Mouse (Mus musculus) thymus, adult 2 months (tissue): ENCODE measurements around the gene Sptlc3. TPM values are rescaled to one million over a fixed set of nuclear protein-coding genes. Genes with fewer than 3 reads are reported as not detected.

ENCODE experiments used
- DNase-seq: peaks from one replicate; pipeline ENCODE4 v3.0.0; 2021
- H3K27ac ChIP-seq: fragments of 200-500 bp; 2 replicates; pipeline ENCODE4 v1.5.1; 2012; ENCODE audit warnings: low read length, control low read depth; ENCODE audit not compliant: control insufficient read depth, insufficient read depth
- H3K27me3 ChIP-seq: fragments of 200-500 bp; 2 replicates; pipeline ENCODE4 v1.6.1; 2012; ENCODE audit warnings: mild to moderate bottlenecking, low read length, moderate library complexity, mixed read lengths; ENCODE audit not compliant: control insufficient read depth, insufficient read depth
- H3K36me3 ChIP-seq: fragments of 200-500 bp; 2 replicates; pipeline ENCODE4 v1.6.1; 2012; ENCODE audit warnings: mild to moderate bottlenecking, low read length, moderate library complexity; ENCODE audit not compliant: control insufficient read depth, insufficient read depth
- H3K4me1 ChIP-seq: fragments of 200-500 bp; replicated peaks from 2 replicates; pipeline ENCODE4 v1.6.1; 2012; ENCODE audit warnings: low read length; ENCODE audit not compliant: control insufficient read depth, insufficient read depth
- H3K4me3 ChIP-seq: fragments of 200-500 bp; 2 replicates; pipeline ENCODE4 v1.5.1; 2012; ENCODE audit warnings: mild to moderate bottlenecking, low read length, control low read depth, moderate library complexity; ENCODE audit not compliant: control insufficient read depth, insufficient read depth
- CTCF ChIP-seq: fragments of 200-500 bp; IDR thresholded peaks from 2 replicates; pipeline ENCODE4 v1.5.1; 2012; ENCODE audit warnings: mild to moderate bottlenecking, control low read depth, low read length, moderate library complexity, borderline replicate concordance; ENCODE audit not compliant: control insufficient read depth, poor library complexity, insufficient read depth; ENCODE audit errors: extremely low read depth
- POLR2A ChIP-seq: fragments of 200-500 bp; IDR thresholded peaks from 2 replicates; pipeline ENCODE4 v1.6.1; 2012; ENCODE audit warnings: mild to moderate bottlenecking, low read length, control low read depth, moderate library complexity; ENCODE audit not compliant: control insufficient read depth, poor library complexity, insufficient read depth; ENCODE audit errors: extremely low read depth
- WGBS: fragments of 180-500 bp; shearing (Covaris S2); methylation state at CpG from one replicate; pipeline ENCODE4 v1.1.7; 2018; 5-methylcytosine and 5-hydroxymethylcytosine counted together
- polyA plus RNA-seq: library from polyadenylated mRNA; depleted of rRNA; stranded (reverse); fragments of >200 nt; gene quantifications from 2 replicates; pipeline ENCODE4 v1.2.3, GENCODE M21; 2012

The Sptlc3 gene
- polyA plus RNA-seq, 1 experiment: not detected

- TF ChIP-seq POLR2A: no peak
- no peak for TF ChIP-seq CTCF
- no peak overlapping the region for H3K27ac ChIP-seq
- H3K27me3 ChIP-seq: no peaks in the 10 kb centered on the region
- H3K4me1 ChIP-seq: no peaks in the 10 kb centered on the region
- WGBS: 96% methylated on average over 2 of the region's 2 CpGs
- no peaks in the 10 kb centered on the region for H3K36me3 ChIP-seq
- no peak overlapping the region for H3K4me3 ChIP-seq
- DNase-seq: no peak
These were observed 94.0 kb downstream of the Sptlc3 start for GRCm38 (mm10) chr2:139587660-139588200.

GRCm38 (mm10) chr2:139589905-139590304, 96.2 kb downstream of the Sptlc3 start:
- TF ChIP-seq POLR2A (no peak), CTCF (no peak)
- Histone ChIP-seq H3K27me3 (no peaks in the 10 kb centered on the region), H3K4me3 (no peak overlapping the region), H3K4me1 (no peaks in the 10 kb centered on the region), H3K27ac (no peak overlapping the region), H3K36me3 (no peaks in the 10 kb centered on the region)
- WGBS: 51% methylated on average over 4 of the region's 4 CpGs
- peak; percentile 33 for DNase-seq

GRCm38 (mm10) chr2:139590888-139591698, 97.4 kb downstream of the Sptlc3 start:
- DNase-seq: peak; percentile 22
- Histone ChIP-seq H3K27ac (no peak overlapping the region), H3K36me3 (no peaks in the 10 kb centered on the region), H3K4me1 (no peaks in the 10 kb centered on the region), H3K27me3 (no peaks in the 10 kb centered on the region), H3K4me3 (no peak overlapping the region)
- TF ChIP-seq POLR2A (no peak), CTCF (no peak)
- 47% methylated on average over 10 of the region's 10 CpGs for WGBS

- 82% methylated on average over 7 of the region's 7 CpGs for WGBS
- H3K4me1 ChIP-seq: no peaks in the 10 kb centered on the region
- no peaks in the 10 kb centered on the region for H3K36me3 ChIP-seq
- H3K27me3 ChIP-seq: no peaks in the 10 kb centered on the region
- no peak for DNase-seq
- TF ChIP-seq POLR2A: no peak
- TF ChIP-seq CTCF: no peak
- no peak overlapping the region for H3K27ac ChIP-seq
- no peak overlapping the region for H3K4me3 ChIP-seq
These were observed 98.4 kb downstream of the Sptlc3 start for GRCm38 (mm10) chr2:139592109-139592508.

GRCm38 (mm10) chr2:139597229-139597628, 103.5 kb downstream of the Sptlc3 start:
- Histone ChIP-seq H3K4me3 (no peak overlapping the region), H3K27ac (no peak overlapping the region), H3K27me3 (no peaks in the 10 kb centered on the region), H3K36me3 (no peaks in the 10 kb centered on the region), H3K4me1 (no peaks in the 10 kb centered on the region)
- 93% methylated on average over 5 of the region's 5 CpGs for WGBS
- DNase-seq: no peak
- TF ChIP-seq CTCF (no peak), POLR2A (no peak)

GRCm38 (mm10) chr2:139601543-139602194, 108.0 kb downstream of the Sptlc3 start:
- no peak for DNase-seq
- H3K4me3 ChIP-seq: no peak overlapping the region
- WGBS: 46% methylated on average over 7 of the region's 7 CpGs
- no peaks in the 10 kb centered on the region for H3K27me3 ChIP-seq
- H3K36me3 ChIP-seq: no peaks in the 10 kb centered on the region
- H3K27ac ChIP-seq: no peak overlapping the region
- H3K4me1 ChIP-seq: no peaks in the 10 kb centered on the region
- TF ChIP-seq POLR2A (no peak), CTCF (no peak)
